Mouse (Mus musculus) heart, embryonic 10.5 days (tissue): ENCODE results near the gene Nptxr. TPM values are rescaled to one million over a fixed set of nuclear protein-coding genes. Genes with fewer than 3 reads are reported as not detected.

Experiments used
- DNase-seq: peaks from one replicate; pipeline ENCODE4 v3.0.0-alpha.2; 2017; ENCODE audit warnings: low spot score
- H3K27ac ChIP-seq: fragments of 300-500 bp; sonication (generic); 2 replicates; pipeline ENCODE4 v1.5.1; 2016; ENCODE audit warnings: mild to moderate bottlenecking
- H3K27me3 ChIP-seq: fragments of 300-500 bp; sonication (generic); 2 replicates; pipeline ENCODE4 v1.6.1; 2016; ENCODE audit warnings: mild to moderate bottlenecking; ENCODE audit not compliant: poor library complexity, insufficient read depth, severe bottlenecking
- H3K36me3 ChIP-seq: fragments of 300-500 bp; sonication (generic); 2 replicates; pipeline ENCODE4 v1.6.1; 2016; ENCODE audit warnings: mild to moderate bottlenecking, moderate library complexity
- H3K4me1 ChIP-seq: fragments of 300-500 bp; sonication (generic); 2 replicates; pipeline ENCODE4 v1.6.1; 2016; ENCODE audit warnings: mild to moderate bottlenecking
- H3K4me3 ChIP-seq: fragments of 300-500 bp; sonication (generic); 2 replicates; pipeline ENCODE4 v1.5.1; 2016; ENCODE audit warnings: mild to moderate bottlenecking, moderate library complexity
- H3K9me3 ChIP-seq: fragments of 300-500 bp; sonication (generic); 2 replicates; pipeline ENCODE4 v1.6.1; 2016; ENCODE audit warnings: mild to moderate bottlenecking, moderate library complexity
- WGBS: fragments of 180-500 bp; shearing (Covaris S2); methylation state at CpG from one replicate; pipeline ENCODE4 v1.1.7; 2016; 5-methylcytosine and 5-hydroxymethylcytosine counted together
- polyA plus RNA-seq: library from polyadenylated mRNA; unstranded; fragments of >200 nt; fragmentation: Nextera tagmentation; extraction: Ambion mirVana; gene quantifications from 2 replicates; pipeline ENCODE4 v1.2.1, GENCODE M21; 2016

The Nptxr gene
- polyA plus RNA-seq, 1 experiment from 2014 or later: 1.1 TPM

DNA sequence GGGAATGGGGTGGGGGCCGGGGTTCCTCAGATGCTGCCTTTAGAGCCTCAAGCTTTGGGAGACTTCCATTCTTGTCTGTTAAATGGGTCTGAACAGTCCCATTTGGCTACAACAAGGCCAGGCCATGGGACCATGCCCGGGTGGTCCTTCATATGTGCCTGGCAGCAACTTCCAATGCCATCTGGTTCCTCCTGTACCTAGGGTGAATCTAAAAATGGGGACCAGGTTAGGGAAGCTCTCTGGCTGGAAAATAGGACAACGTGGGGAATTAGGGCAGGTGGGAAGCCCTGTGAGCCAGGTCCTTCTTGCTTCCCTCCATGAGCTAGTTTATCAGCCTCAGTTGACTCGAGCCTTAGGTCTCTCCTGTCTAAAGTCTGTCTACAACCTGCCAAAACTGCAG, 6.4 kb upstream of the Nptxr start:
- no peaks in the 10 kb centered on the region for H3K9me3 ChIP-seq
- H3K36me3 ChIP-seq: no peaks in the 10 kb centered on the region
- peaks cover 81% of the 10 kb centered on the region for H3K27me3 ChIP-seq
- H3K4me3 ChIP-seq: no peak overlapping the region
- DNase-seq: no peak
- H3K4me1 ChIP-seq: peaks cover 6% of the 10 kb centered on the region; the same call in 1 of the 2 replicates
- WGBS: 59% methylated on average over 4 of the region's 4 CpGs
- no peak overlapping the region for H3K27ac ChIP-seq

DNA sequence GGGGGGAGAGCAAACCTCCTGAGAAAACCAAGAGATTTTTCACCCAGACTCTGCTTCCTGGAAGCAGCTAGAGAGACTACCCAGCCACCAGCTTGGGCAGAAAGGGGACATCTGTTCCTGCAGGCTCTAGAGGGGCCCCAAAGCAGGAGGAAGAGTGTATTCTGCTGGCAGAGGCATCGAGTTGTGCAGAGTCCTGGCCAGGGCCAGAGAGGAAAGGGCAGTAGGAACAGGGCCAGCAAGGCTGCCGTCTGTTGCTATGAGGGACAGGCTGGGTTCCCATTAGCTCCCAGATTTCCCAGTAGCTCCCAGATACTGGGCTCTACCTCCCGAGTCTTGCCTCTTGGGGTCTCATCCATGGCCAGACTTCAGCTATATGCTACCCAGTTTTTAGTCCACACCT, 5.5 kb upstream of the Nptxr start:
- peaks cover 84% of the 10 kb centered on the region for H3K27me3 ChIP-seq
- WGBS: 56% methylated on average over 3 of the region's 3 CpGs

DNA sequence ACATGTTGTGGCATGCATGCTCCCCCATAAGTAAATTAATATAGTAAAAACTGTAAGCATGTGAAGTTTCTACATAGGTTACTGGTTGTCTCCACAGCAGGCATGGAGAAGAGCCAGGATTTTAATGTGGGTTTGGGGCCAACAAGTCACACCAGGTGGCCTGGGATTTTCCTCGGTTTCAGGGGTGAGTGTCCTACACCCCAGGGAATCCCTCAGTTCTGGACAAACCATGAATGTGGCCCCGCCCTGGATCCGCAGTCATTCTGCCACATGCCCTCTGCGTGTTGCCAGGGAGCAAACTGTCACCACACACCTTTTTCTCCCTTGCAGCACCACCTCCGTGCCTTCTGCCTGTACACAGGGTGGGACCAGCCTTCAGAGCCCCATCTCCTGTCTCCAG, 4.1 kb upstream of the Nptxr start:
- Histone ChIP-seq H3K36me3 (no peaks in the 10 kb centered on the region), H3K27ac (no peak overlapping the region), H3K27me3 (peaks cover 84% of the 10 kb centered on the region), H3K4me3 (no peak overlapping the region), H3K4me1 (peaks cover 19% of the 10 kb centered on the region), H3K9me3 (no peaks in the 10 kb centered on the region)
- no peak for DNase-seq
- WGBS: 55% methylated on average over 5 of the region's 5 CpGs

More for the DNA sequence above, 5.5 kb upstream of the Nptxr start:
- Histone ChIP-seq H3K9me3 (no peaks in the 10 kb centered on the region), H3K27ac (no peak overlapping the region), H3K36me3 (no peaks in the 10 kb centered on the region), H3K4me1 (peaks cover 8% of the 10 kb centered on the region), H3K4me3 (no peak overlapping the region)
- DNase-seq: no peak

DNA sequence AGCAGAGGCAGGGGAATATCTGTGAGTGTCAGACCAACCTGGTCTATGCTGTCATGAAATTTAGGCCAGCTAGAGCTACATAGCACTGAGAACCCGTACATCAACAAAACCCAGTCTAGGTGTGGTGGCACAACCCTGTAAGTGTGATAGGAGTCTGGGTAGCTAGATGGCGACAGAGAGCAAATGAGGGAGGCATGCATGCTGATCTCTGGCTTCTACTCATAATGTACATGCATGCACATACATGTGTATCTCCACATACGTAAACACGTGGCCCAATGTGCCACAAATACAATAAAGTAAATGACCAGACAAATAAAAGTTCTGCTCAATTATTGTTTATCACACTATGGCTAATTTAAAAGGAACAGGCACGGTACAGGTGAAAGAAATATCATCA, 3.5 kb upstream of the Nptxr start:
- peaks cover 21% of the 10 kb centered on the region for H3K4me1 ChIP-seq
- H3K36me3 ChIP-seq: no peaks in the 10 kb centered on the region
- H3K4me3 ChIP-seq: no peak overlapping the region
- DNase-seq: no peak
- no peaks in the 10 kb centered on the region for H3K9me3 ChIP-seq
- WGBS: 32% methylated on average over 5 of the region's 5 CpGs
- no peak overlapping the region for H3K27ac ChIP-seq
- H3K27me3 ChIP-seq: peaks cover 85% of the 10 kb centered on the region

DNA sequence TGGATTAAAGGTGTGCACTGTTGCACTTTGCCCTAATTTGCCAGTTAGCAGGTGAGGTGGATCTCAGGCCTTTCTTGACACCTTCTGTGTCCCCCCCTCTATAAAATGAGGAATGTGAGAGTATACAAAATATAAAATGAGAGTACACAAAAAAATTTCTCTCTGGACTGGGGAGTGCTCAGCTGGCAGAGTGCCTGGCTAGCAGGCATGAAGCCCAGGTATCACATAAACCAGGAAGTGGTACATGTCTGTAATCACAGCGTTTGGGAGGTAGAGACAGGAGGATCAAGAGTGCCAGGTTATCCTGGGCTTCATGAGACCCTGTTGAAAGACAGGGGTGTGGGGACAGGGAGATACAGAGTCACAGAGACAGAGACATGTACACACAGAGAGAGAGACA, 2.5 kb upstream of the Nptxr start:
- 47% methylated on average over 1 of the region's 1 CpGs for WGBS
- no peak overlapping the region for H3K27ac ChIP-seq
- H3K9me3 ChIP-seq: no peaks in the 10 kb centered on the region
- H3K4me1 ChIP-seq: peaks cover 21% of the 10 kb centered on the region
- no peak for DNase-seq
- no peak overlapping the region for H3K4me3 ChIP-seq
- peaks cover 92% of the 10 kb centered on the region for H3K27me3 ChIP-seq
- no peaks in the 10 kb centered on the region for H3K36me3 ChIP-seq

DNA sequence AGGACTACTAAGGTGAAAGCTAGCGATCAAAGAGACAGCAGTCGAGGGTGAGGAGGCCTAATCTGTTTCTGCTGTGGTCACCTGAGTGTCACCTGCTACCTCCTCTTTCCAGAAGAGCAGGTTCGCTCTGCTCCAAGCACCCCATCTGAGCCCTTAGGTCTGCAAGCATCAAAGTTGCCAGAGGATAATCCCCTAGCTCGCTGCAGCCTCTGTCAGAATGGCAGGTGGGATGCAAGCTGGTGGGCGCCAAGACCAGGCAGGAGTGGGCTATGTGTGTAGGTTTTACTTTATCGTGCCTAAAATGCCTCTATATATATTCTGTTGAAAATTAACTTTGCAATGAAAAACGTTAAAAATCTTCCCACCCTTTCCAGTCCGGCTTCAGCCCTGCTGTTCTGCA, 680 bp upstream of the Nptxr start:
- no peak for DNase-seq
- H3K27me3 ChIP-seq: peaks cover 94% of the 10 kb centered on the region
- peak overlapping the region; percentile 74; the same call in 1 of the 2 replicates for H3K27ac ChIP-seq
- H3K4me3 ChIP-seq: peak overlapping the region; percentile 70
- H3K36me3 ChIP-seq: no peaks in the 10 kb centered on the region
- 25% methylated on average over 8 of the region's 8 CpGs for WGBS
- peaks cover 21% of the 10 kb centered on the region for H3K4me1 ChIP-seq
- H3K9me3 ChIP-seq: no peaks in the 10 kb centered on the region

DNA sequence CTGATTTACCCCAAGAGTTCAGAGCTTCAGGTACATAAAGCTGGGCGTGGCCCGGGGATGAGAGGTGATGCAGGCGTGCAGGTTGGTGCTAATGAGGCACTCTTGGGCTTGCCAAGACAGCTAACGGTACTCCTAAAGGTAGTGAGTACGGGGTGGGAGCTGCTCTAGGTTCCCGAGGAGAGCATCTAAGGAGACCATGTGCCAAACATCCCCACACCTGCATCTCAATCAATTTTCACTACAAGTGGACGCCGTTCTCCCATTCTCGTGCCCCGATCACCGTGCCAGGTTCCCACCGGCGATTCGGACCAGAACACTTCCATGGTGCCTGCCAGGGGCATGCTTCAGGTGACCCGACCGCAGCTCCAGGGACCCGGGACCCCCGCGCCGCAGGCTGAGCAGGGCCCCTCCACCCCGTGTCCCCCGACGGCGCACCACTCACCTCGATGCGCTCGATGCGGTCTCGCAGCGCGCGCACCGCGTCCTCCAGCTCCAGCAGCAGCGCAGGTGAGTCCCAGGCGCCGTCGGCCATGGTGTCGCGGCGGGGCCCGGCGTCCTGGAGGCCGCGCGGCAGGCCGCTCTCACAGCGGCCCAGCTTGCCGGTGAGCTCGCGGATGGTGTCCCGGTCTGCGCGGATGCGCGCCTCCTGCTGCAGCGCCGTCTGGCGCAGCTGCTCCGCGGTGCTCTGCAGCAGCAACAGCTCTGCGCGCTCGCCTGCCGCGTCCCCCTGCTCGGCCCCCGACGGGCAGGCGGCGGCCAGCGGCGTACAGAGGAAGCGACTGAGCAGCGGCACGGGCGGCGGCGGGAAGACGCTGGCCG, 824 bp downstream of the Nptxr start:
- Histone ChIP-seq H3K4me1 (peaks cover 21% of the 10 kb centered on the region), H3K9me3 (no peaks in the 10 kb centered on the region), H3K4me3 (peak overlapping the region; percentile 70), H3K27me3 (peaks cover 84% of the 10 kb centered on the region), H3K27ac (peak overlapping the region; percentile 74), H3K36me3 (no peaks in the 10 kb centered on the region)
- DNase-seq: peak; percentile 74
- 5% methylated on average over 81 of the region's 81 CpGs for WGBS

DNA sequence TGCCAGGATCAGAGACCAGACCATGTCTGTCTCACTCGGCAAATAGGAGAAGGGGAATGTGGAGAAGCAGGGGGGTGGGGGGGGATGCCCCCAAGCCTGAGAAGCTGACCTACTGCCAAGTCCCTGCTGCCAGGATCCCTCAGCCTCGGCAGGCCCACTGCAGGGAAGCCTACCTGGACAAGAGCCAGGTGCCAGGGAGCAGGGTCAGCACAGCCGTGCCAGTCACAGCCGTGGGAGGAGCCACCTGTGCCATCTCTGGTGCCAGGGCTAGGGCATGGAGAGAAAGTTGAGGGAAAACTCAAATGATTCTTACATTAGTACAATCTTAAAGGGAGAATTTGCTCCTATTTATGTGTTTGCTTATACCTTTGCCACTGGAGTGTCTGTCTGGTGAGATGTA, 2.3 kb downstream of the Nptxr start:
- Histone ChIP-seq H3K27me3 (peaks cover 86% of the 10 kb centered on the region), H3K9me3 (no peaks in the 10 kb centered on the region)
- 56% methylated on average over 4 of the region's 4 CpGs for WGBS

DNA sequence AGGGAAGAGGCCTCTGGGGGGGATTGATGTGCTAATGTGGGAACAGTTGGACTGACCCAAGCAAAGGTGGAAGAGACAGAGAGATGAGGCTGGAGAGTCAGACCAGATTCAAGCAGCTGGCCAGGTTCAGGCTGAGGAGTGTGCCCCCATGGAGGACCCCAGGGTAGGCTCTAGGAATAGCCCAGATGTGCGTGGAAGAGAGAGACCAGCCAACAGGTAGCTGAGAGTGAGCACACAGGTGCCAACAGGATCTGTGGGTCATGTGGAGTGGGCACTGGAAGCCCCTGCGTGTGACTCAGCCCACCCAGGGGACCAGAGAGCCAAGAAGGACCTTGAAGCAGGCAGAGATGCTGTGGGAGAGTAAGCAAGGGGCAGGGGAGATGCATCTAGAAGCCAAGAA, 2.9 kb downstream of the Nptxr start:
- WGBS: 65% methylated on average over 2 of the region's 2 CpGs
- Histone ChIP-seq H3K36me3 (no peaks in the 10 kb centered on the region), H3K9me3 (no peaks in the 10 kb centered on the region), H3K27ac (no peak overlapping the region), H3K4me1 (peaks cover 21% of the 10 kb centered on the region), H3K4me3 (no peak overlapping the region), H3K27me3 (peaks cover 86% of the 10 kb centered on the region)
- DNase-seq: no peak

More for the DNA sequence above, 2.3 kb downstream of the Nptxr start:
- Histone ChIP-seq H3K4me1 (peaks cover 21% of the 10 kb centered on the region), H3K27ac (no peak overlapping the region), H3K4me3 (no peak overlapping the region), H3K36me3 (no peaks in the 10 kb centered on the region)
- no peak for DNase-seq

DNA sequence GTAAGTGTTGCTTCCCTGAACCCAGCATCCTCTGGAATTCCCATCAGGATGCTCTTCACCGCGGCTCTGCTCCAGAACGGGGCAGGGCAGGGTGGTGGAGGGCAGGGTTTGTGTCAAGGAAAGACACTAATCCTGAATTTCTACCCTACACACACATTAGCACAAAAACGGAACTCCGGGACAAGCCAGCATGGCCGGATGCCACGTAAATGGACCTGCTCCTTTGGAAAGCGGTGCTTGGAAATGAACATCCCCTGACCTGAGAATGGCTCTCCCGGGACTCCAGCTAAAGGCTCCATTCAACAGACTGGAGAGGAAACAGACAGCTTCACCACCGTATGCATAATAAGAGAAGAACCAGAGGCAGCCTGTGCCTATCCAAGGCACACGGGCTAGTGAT, 3.9 kb downstream of the Nptxr start:
- Histone ChIP-seq H3K9me3 (no peaks in the 10 kb centered on the region), H3K27me3 (peaks cover 84% of the 10 kb centered on the region), H3K27ac (no peak overlapping the region), H3K4me3 (no peak overlapping the region), H3K4me1 (peaks cover 21% of the 10 kb centered on the region), H3K36me3 (no peaks in the 10 kb centered on the region)
- WGBS: 65% methylated on average over 11 of the region's 11 CpGs
- DNase-seq: no peak

DNA sequence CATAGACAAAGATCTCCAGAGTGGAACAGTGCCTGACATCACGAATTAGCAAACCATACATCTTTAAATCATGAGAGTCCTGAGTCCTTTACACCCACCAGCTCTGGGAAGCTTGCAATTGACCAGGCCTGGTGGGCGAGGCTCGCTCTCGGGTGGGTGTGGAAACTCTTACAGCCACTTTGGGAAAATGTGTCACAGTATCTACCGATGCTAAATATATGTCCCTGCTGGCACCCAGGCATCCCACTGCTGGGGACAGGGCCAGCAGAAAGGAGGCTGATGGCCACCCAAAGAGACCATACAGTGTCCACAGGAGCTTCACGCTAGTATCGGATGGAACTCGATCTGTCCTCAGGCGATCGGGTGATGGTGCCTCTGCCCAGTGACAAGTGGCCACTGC, 6.0 kb downstream of the Nptxr start:
- no peak for DNase-seq
- Histone ChIP-seq H3K27me3 (peaks cover 84% of the 10 kb centered on the region), H3K9me3 (no peaks in the 10 kb centered on the region), H3K4me3 (no peak overlapping the region), H3K4me1 (peaks cover 10% of the 10 kb centered on the region), H3K36me3 (no peaks in the 10 kb centered on the region), H3K27ac (no peak overlapping the region)
- WGBS: 80% methylated on average over 10 of the region's 10 CpGs

DNA sequence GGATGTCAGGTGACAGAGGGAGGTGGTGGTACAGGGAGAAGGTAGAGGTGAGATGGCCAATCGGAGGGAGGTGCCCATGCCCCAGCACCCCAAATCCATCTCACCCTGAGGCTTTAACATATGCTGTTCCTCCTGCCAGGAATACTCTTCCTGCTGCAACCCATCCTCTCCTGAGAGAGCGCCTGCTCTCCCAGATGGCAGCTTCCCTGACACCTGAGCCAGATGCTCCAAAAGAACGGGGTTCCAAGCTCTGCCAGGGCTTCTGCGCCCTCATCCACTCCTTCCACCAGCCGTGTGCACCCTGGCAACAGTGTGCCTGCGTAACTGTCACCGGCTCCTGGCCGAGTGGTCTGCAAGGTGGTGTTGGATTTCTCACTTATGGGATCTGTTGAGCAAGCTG, 6.9 kb downstream of the Nptxr start:
- Histone ChIP-seq H3K27me3 (peaks cover 84% of the 10 kb centered on the region), H3K27ac (no peak overlapping the region), H3K9me3 (no peaks in the 10 kb centered on the region), H3K4me1 (peaks cover 7% of the 10 kb centered on the region; the same call in 1 of the 2 replicates), H3K36me3 (no peaks in the 10 kb centered on the region), H3K4me3 (no peak overlapping the region)
- DNase-seq: no peak
- WGBS: 83% methylated on average over 8 of the region's 8 CpGs

DNA sequence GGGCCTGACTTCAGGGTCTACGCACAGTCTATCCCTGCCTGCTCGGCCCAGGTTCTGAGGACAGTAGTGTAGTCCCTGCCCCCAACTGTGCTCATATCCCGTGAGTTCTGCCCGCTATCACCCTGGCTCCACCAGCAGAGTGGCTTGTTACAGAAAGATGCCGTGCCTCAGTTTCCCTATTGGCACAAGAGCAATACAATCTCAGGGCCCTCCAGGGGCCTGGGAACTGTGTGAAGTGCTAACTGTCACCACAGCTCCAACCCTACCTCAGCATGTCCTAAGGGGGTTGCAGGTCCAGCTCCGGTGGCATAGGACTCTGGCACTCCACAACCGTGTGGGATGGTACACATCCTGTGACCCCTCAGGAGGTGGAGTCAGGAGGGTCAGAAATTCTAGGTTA, 7.5 kb downstream of the Nptxr start:
- Histone ChIP-seq H3K27ac (no peak overlapping the region), H3K4me3 (no peak overlapping the region), H3K4me1 (peaks cover 10% of the 10 kb centered on the region; the same call in 1 of the 2 replicates), H3K27me3 (peaks cover 84% of the 10 kb centered on the region), H3K36me3 (no peaks in the 10 kb centered on the region), H3K9me3 (no peaks in the 10 kb centered on the region)
- WGBS: 81% methylated on average over 7 of the region's 7 CpGs
- no peak for DNase-seq

DNA sequence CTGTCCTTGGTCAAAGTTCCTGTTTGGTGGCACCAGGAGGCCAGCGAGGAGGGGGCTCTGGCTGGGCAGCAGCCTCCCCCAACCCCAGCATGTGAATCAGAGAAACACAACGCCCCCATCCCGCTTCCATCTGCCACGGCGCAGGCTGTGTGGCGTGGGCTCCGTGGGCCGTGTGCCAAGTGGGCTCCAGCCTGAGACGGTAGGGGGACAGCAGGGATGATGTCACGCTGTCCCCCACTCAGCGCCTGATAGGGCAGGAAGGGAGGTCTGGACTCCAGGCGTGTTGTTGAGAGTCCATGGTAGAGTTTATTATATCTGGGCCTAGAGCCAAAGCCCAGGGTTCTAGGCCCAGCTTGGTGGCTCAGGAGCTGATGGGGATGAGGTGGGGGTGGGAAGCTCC, 8.3 kb downstream of the Nptxr start:
- Histone ChIP-seq H3K36me3 (no peaks in the 10 kb centered on the region), H3K27me3 (peaks cover 83% of the 10 kb centered on the region), H3K9me3 (no peaks in the 10 kb centered on the region), H3K4me3 (no peak overlapping the region), H3K27ac (no peak overlapping the region), H3K4me1 (peaks cover 10% of the 10 kb centered on the region; the same call in 1 of the 2 replicates)
- WGBS: 80% methylated on average over 12 of the region's 12 CpGs
- DNase-seq: no peak
